Mouse (Mus musculus): ENCODE results near the gene Chchd1. TPM values are rescaled to one million over a fixed set of nuclear protein-coding genes. Genes with fewer than 3 reads are reported as not detected.
"Not testable (repeated sequence)": the region's sequence is repeated elsewhere in the genome, so short reads cannot be mapped to it uniquely, and the experiment has no call there.

The Chchd1 gene
- polyA plus RNA-seq, 1 experiment from 2014 or later = 264 TPM

DNA sequence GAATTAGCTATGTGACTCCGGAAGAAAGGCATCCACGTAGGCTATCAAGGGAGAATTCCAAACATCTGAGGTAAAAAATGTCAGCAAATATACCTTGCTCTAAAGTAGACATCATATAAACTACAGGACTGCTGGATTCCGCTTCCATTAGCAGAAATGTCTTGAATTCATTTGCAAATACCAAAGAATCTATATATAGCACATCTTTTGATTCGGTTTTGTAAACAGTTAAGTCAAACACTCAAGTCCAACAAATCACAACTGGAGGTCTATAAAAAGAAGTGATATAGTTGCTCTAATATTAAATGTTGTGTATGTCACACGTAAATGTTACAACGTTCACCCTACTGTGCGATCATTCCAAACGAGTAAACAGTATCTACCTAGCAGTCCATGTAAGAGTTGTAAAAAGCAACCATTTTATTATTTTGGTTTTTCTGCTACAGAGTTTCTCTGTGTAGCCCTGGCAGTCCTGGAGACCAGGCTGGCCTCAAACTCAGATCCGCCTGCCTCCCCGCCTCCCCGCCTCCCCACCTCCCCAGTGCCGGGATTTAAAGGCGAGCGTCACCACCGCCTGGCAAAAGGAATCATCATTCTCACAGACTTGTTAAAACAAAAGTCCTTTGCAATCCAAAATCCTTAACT, 588 bp upstream of the Chchd1 start:
- Histone ChIP-seq H3K4me2 (peak overlapping the region; percentile 65), H3K9ac (replicated peaks) (peak overlapping the region; percentile 87), H3K4me3 (replicated peaks) (peak overlapping the region; percentile 74), H3K9me3 (no peaks in the 10 kb centered on the region), H3K27me3 (no peaks in the 10 kb centered on the region), H3K4me1 (replicated peaks) (peaks cover 37% of the 10 kb centered on the region), H3K36me3 (peaks cover 43% of the 10 kb centered on the region), H3K27ac (peak overlapping the region; percentile 94)
- 14% methylated on average over 15 of the region's 15 CpGs for WGBS
- 0 out of 2 replicates have a peak, but pooled peaks have one; percentile 4 for ATAC-seq (ENCODE audit: insufficient number of reproducible peaks, insufficient read depth, low FRiP score, low TSS enrichment, low read depth)

DNA sequence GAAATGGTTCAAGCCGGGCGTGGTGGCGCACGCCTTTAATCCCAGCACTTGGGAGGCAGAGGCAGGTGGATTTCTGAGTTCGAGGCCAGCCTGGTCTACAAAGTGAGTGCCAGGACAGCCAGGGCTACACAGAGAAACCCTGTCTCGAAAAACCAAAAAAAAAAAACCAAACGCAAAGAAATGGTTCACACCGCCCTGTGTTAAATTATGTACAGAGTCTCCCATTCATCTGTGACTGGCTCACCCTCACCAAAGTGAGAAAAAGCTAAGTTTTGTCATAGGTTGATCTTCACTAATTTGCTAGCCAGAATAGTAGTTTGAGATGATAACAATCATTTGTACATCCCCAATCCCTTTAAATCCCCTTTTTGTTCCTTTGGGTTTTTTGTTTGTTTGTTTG, 655 bp downstream of the Chchd1 start:
- H3K4me3 ChIP-seq (replicated peaks) = peak overlapping the region; percentile 74
- H3K9me3 ChIP-seq; H3K27me3 ChIP-seq; ATAC-seq (ENCODE audit: insufficient number of reproducible peaks, insufficient read depth, low FRiP score, low TSS enrichment, low read depth): not testable (repeated sequence)
- WGBS = 10% methylated on average over 8 of the region's 8 CpGs
- peak overlapping the region; percentile 87 for H3K9ac ChIP-seq (replicated peaks)
- peak overlapping the region; percentile 94 for H3K27ac ChIP-seq
- H3K4me2 ChIP-seq = peak overlapping the region; percentile 65
- H3K4me1 ChIP-seq (replicated peaks) = peaks cover 29% of the 10 kb centered on the region
- peaks cover 35% of the 10 kb centered on the region for H3K36me3 ChIP-seq

DNA sequence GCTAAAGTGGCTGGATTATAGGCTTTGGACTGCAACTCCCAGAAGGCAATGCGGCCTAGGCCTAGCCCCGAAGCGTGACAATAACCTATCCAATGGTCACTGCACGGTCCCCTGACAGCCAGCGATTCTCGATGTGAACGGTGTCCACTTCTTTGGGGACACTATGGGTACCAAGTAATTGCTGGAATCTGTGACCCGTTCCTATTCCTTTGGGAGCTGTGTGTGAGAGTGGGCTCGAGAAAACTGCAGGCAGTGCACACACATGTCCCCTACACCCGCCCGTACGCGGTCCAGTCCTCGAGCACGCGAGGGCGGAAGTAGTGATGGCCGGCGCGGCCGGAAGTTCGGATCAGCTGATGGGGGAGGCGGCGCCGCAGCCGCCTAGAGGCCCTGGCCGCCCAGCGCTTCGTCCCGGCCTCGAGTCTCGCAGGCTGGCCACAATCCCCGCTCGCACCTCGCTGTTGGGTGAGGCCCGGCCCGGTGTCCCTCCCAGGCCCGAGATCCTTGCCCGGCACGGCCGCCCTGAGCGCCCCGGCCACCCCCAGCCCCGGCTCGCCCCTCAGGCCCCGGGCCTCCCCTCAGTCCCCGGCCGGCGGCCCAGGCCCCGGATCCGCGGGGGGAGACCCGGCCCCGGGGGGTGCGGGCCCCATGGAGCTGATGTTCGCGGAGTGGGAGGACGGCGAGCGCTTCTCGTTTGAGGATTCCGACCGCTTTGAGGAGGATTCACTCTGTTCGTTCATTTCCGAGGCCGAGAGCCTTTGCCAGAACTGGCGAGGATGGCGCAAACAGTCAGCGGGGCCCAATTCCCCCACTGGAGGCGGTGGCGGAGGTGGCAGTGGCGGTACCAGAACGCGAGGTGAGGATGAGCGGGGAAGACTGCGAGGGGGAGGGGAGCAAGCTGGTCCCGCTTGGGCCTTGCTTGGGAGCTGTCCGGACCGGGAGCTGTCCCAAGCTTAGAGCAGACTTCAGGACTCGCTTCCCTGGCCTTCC, 4.7 kb downstream of the Chchd1 start, which contains the start of gene Zswim8:
Gene Zswim8, plus strand, starts transcription at position 352 of the 990 bp plus-strand sequence.
- WGBS = under 1% methylated on average over 77 of the region's 80 CpGs
- peak within 1 kb of the TSS; percentile 96 for H3K9ac ChIP-seq (replicated peaks)

DNA sequence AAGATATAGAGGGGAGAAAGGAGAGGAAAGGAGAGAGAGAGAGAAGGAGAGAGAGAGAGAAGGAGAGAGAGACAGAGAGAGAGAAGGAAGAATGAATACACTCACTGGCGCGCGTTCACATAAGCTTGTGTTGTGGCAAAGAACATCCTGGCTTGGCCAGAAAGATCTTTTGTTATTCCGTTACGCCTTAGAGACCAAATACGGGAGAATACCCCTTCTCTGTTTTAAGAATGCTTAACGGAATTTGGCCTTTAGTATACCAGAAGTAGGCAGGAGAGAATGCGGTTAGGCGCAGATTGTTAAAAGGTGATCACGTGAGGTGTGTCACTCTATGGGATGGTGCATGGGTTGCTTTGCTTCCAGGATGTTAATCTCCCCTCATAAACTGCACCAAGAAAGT, 5.4 kb downstream of the Chchd1 start:
- Histone ChIP-seq H3K4me1 (replicated peaks) (peaks cover 25% of the 10 kb centered on the region), H3K36me3 (peaks cover 51% of the 10 kb centered on the region), H3K9me3 (no peaks in the 10 kb centered on the region), H3K4me3 (replicated peaks) (peak overlapping the region; percentile 99), H3K4me2 (peak overlapping the region; percentile 86), H3K27ac (peak overlapping the region; percentile 41; the same call in 1 of the 2 replicates), H3K9ac (replicated peaks) (peak overlapping the region; percentile 96), H3K27me3 (no peaks in the 10 kb centered on the region)
- 8% methylated on average over 10 of the region's 10 CpGs for WGBS
- ATAC-seq (ENCODE audit: insufficient number of reproducible peaks, insufficient read depth, low FRiP score, low TSS enrichment, low read depth) = no peak

More for the DNA sequence above, 4.7 kb downstream of the Chchd1 start, which contains the start of gene Zswim8:
- peak within 1 kb of the TSS; percentile 76 for H3K27ac ChIP-seq
- peak; percentile 92 for ATAC-seq (ENCODE audit: insufficient number of reproducible peaks, insufficient read depth, low FRiP score, low TSS enrichment, low read depth)
- H3K36me3 ChIP-seq = peaks cover 44% of the 10 kb centered on the region
- H3K4me1 ChIP-seq (replicated peaks) = peaks cover 25% of the 10 kb centered on the region
- peak within 1 kb of the TSS; percentile 86 for H3K4me2 ChIP-seq
- H3K4me3 ChIP-seq (replicated peaks) = peak within 1 kb of the TSS; percentile 99
- no peaks in the 10 kb centered on the region for H3K9me3 ChIP-seq
- no peaks in the 10 kb centered on the region for H3K27me3 ChIP-seq

DNA sequence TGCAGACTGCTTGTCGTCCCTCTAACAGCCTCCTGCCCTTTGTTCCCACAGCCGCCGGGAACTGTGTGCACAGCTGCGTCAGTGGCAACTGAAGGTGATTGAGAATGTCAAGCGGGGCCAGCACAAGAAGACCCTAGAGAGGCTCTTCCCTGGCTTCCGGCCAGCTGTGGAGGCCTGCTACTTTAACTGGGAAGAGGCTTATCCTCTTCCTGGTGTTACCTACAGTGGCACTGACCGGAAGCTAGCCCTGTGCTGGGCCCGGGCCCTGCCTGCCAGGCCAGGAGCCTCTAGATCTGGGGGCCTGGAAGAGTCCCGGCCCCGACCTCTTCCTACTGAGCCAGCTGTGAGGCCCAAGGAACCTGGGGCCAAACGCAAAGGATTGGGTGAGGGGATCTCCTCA, 11.0 kb downstream of the Chchd1 start:
- peaks cover 9% of the 10 kb centered on the region for H3K4me1 ChIP-seq (replicated peaks)
- no peak overlapping the region for H3K9ac ChIP-seq (replicated peaks)
- 86% methylated on average over 11 of the region's 11 CpGs for WGBS

DNA sequence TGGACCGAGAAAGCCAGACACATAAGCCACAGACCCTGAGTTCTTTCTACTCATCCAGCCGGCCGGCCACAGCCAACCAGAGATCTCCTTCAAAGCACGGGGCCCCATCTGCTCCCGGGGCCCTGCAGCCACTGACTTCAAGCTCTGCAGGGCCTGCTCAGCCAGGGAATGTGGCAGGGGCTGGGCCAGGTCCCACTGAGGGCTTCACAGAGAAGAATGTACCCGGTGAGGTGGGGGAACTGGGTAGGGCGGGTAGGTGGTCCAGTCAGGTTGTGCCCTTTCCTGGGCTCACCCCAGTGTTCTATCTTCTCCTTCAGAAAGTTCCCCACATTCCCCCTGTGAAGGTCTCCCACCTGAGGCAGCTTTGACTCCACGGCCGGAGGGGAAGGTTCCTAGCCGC, 15.6 kb downstream of the Chchd1 start:
- no peaks in the 10 kb centered on the region for H3K4me1 ChIP-seq (replicated peaks)
- WGBS = 88% methylated on average over 10 of the region's 10 CpGs

More for the DNA sequence above, 11.0 kb downstream of the Chchd1 start:
- no peaks in the 10 kb centered on the region for H3K9me3 ChIP-seq
- no peaks in the 10 kb centered on the region for H3K27me3 ChIP-seq
- no peak for ATAC-seq (ENCODE audit: insufficient number of reproducible peaks, insufficient read depth, low FRiP score, low TSS enrichment, low read depth)
- peaks cover 90% of the 10 kb centered on the region for H3K36me3 ChIP-seq
- no peak overlapping the region for H3K4me2 ChIP-seq
- H3K4me3 ChIP-seq (replicated peaks) = no peak overlapping the region
- H3K27ac ChIP-seq = no peak overlapping the region

DNA sequence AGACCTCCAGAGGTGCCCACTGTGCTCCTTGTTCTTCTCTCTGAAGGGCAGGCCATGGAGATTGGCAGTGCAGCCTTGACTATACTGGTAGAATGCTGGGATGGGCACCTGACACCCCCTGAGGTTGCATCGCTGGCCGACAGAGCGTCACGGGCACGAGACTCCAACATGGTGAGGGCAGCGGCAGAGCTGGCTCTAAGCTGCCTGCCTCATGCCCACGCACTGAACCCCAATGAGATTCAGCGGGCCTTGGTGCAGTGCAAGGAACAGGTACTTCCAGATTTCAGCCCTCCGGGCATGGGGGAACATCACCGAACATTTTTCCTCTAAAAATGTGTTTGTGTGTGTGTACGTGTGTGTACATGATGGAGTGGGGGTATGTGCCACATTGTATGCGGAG, 17.0 kb downstream of the Chchd1 start:
- no peaks in the 10 kb centered on the region for H3K4me1 ChIP-seq (replicated peaks)
- H3K9me3 ChIP-seq = no peaks in the 10 kb centered on the region
- H3K27ac ChIP-seq = no peak overlapping the region
- ATAC-seq (ENCODE audit: insufficient number of reproducible peaks, insufficient read depth, low FRiP score, low TSS enrichment, low read depth) = no peak
- no peak overlapping the region for H3K4me3 ChIP-seq (replicated peaks)
- no peaks in the 10 kb centered on the region for H3K27me3 ChIP-seq
- 94% methylated on average over 12 of the region's 12 CpGs for WGBS
- H3K36me3 ChIP-seq = peaks cover 99% of the 10 kb centered on the region
- no peak overlapping the region for H3K9ac ChIP-seq (replicated peaks)
- H3K4me2 ChIP-seq = no peak overlapping the region

More for the DNA sequence above, 15.6 kb downstream of the Chchd1 start:
- ATAC-seq (ENCODE audit: insufficient number of reproducible peaks, insufficient read depth, low FRiP score, low TSS enrichment, low read depth) = no peak
- Histone ChIP-seq H3K4me2 (no peak overlapping the region), H3K36me3 (peaks cover 100% of the 10 kb centered on the region), H3K4me3 (replicated peaks) (no peak overlapping the region), H3K9me3 (no peaks in the 10 kb centered on the region), H3K27ac (no peak overlapping the region), H3K9ac (replicated peaks) (no peak overlapping the region), H3K27me3 (no peaks in the 10 kb centered on the region)

DNA sequence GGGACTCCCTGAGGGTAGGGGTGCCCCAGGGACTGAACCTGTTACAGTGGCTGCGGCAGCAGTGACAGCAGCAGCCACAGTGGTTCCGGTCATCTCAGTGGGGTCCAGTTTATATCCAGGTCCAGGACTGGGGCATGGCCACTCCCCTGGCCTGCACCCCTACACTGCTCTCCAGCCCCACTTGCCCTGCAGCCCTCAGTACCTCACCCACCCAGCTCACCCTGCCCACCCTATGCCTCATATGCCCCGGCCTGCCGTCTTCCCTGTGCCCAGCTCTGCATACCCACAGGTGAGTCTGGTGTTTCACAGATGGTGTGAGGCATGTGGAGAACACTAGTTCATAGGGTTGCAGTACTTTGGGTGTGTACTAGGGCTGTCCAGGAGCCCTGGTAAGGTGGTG, 18.6 kb downstream of the Chchd1 start:
- H3K36me3 ChIP-seq = peaks cover 99% of the 10 kb centered on the region
- H3K9me3 ChIP-seq = no peaks in the 10 kb centered on the region
- H3K4me1 ChIP-seq (replicated peaks) = no peaks in the 10 kb centered on the region
- H3K4me3 ChIP-seq (replicated peaks) = no peak overlapping the region
- H3K9ac ChIP-seq (replicated peaks) = no peak overlapping the region
- no peak overlapping the region for H3K4me2 ChIP-seq
- peak; percentile 46; the same call in 1 of the 2 replicates for ATAC-seq (ENCODE audit: insufficient number of reproducible peaks, insufficient read depth, low FRiP score, low TSS enrichment, low read depth)
- 87% methylated on average over 4 of the region's 4 CpGs for WGBS
- no peaks in the 10 kb centered on the region for H3K27me3 ChIP-seq
- no peak overlapping the region for H3K27ac ChIP-seq

DNA sequence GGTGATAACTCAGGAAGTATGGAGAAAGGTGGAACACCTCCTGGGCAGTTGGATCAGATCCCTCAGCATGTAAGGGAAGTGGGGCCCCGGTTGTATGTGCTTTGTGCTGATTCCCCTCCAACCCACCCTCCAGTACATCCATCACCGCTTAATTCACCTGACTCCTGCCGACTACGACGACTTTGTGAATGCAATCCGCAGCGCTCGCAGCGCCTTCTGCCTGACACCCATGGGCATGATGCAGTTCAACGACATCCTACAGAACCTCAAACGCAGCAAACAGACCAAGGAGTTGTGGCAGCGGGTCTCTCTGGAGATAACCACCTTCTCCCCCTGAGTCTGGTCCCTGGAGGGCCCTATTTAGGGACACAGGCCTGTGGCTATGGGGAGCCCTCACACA, 20.2 kb downstream of the Chchd1 start:
- no peak for ATAC-seq (ENCODE audit: insufficient number of reproducible peaks, insufficient read depth, low FRiP score, low TSS enrichment, low read depth)
- Histone ChIP-seq H3K9me3 (no peaks in the 10 kb centered on the region), H3K4me2 (no peak overlapping the region), H3K27ac (no peak overlapping the region), H3K4me3 (replicated peaks) (no peak overlapping the region), H3K27me3 (no peaks in the 10 kb centered on the region), H3K4me1 (replicated peaks) (no peaks in the 10 kb centered on the region), H3K9ac (replicated peaks) (no peak overlapping the region), H3K36me3 (peaks cover 99% of the 10 kb centered on the region)
- 91% methylated on average over 12 of the region's 12 CpGs for WGBS

DNA sequence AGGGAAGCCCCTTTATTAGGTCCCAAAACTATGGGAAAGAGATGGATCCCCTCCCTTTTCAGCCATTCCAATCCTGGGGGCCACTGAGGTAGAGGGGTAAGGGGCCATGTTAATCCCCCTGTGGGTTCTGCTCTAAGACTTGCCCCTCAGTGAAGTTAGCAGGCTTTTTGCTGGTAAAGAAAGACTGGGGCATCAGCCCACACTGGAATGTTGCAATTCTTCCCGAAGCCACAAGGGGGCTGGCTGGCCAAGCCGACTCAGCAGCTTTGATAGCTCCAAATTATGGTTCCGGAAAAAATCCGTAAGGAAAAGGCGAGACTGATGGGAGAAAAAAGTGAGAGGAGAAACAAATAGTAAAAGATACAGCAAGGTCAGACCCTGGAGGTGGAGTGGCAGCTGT, 21.2 kb downstream of the Chchd1 start:
- 0 out of 2 replicates have a peak, but pooled peaks have one; percentile 12 for ATAC-seq (ENCODE audit: insufficient number of reproducible peaks, insufficient read depth, low FRiP score, low TSS enrichment, low read depth)
- Histone ChIP-seq H3K27me3 (no peaks in the 10 kb centered on the region), H3K27ac (no peak overlapping the region), H3K9me3 (no peaks in the 10 kb centered on the region), H3K9ac (replicated peaks) (no peak overlapping the region), H3K4me2 (no peak overlapping the region), H3K36me3 (peaks cover 98% of the 10 kb centered on the region), H3K4me3 (replicated peaks) (no peak overlapping the region), H3K4me1 (replicated peaks) (no peaks in the 10 kb centered on the region)
- 34% methylated on average over 5 of the region's 5 CpGs for WGBS

DNA sequence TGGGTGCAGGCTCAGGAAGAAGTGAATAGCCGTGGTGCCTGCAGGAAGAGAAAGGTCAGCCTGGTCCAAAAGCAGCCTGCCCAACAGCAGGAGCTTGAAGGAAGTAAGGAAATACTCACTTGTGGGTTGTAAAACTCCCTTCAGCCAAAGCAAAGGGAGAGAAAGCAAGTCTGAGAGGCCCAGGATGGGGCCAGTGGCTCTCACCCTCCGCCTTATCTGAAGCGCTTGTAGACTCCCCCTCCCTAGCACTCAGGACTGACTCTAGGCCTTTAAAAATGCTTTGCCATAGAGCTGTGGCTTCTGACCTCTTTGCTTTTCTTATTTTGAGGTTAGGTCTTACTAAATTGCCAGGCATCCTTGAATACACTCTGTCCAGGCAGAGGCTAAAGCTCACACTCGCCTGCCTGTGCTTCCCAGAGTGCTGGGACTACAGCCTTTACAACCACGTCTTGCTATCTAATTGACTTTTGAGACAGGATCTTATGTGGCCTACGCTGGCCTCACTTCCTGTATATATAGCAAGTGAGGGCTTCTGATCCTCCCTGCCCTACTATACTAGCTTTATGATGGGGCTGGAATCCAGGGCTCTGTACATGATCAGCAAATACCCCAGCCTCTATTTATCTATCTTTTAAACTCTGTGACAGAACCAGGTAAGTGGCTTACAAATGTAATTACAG, 23.0 kb downstream of the Chchd1 start:
- WGBS = 69% methylated on average over 6 of the region's 6 CpGs
- Histone ChIP-seq H3K36me3 (peaks cover 98% of the 10 kb centered on the region), H3K4me3 (replicated peaks) (no peak overlapping the region), H3K9me3 (no peaks in the 10 kb centered on the region), H3K27me3 (no peaks in the 10 kb centered on the region), H3K4me2 (no peak overlapping the region), H3K27ac (no peak overlapping the region), H3K4me1 (replicated peaks) (no peaks in the 10 kb centered on the region), H3K9ac (replicated peaks) (no peak overlapping the region)
- no peak for ATAC-seq (ENCODE audit: insufficient number of reproducible peaks, insufficient read depth, low FRiP score, low TSS enrichment, low read depth)
